Comparison of ENCODE assay signal across 20 mouse cellular contexts in the genomic region with DNA sequence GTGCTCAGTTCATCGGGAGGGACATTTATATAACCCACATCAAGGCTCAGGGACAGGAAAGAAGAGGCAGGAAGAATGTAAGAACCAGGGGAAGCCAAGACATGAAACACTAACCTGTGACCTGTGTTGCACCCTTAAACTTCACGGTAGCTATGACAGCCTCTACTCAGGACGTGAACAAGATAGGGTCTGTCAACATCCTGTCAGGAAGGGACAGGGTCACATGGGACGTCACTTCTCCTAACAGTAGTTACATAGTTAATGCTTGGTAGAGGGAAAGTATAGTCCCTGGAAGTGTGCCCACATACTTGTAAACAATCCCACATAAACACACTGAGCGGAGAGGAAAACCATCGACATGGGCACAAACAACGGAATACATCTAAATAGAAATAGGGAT. TPM values are rescaled to one million over a fixed set of nuclear protein-coding genes. Genes with fewer than 3 reads are reported as not detected.
DNase-seq lines count a peak whose midpoint lies in the region; ATAC-seq and TF ChIP-seq lines count a peak whose summit lies in the region.
"Had no signal": no experiment of that assay in that cellular context is flagged by ENCODE, and none has a peak within 500 bp of the region (broad histone marks: within the 10 kb centered on the region; RNA-seq: fewer than 3 reads in every experiment).

No protein-coding gene starts in this region.

- peaks cover 88% of the 10 kb centered on the region for H3K36me3 ChIP-seq in limb, embryonic 10.5 days

- TF ChIP-seq POLR2A in lung, adult 2 months (IDR thresholded peaks at IDR 0.05; ENCODE audit: borderline replicate concordance, extremely low read depth, low read depth, low read length), result no peak

- TF ChIP-seq CTCF in lung, adult 2 months (IDR thresholded peaks at IDR 0.05; ENCODE audit: insufficient read depth, low read length), result no peak

- peaks cover 4% of the 10 kb centered on the region for H3K4me1 ChIP-seq in lung, adult 2 months (ENCODE audit: control insufficient read depth, insufficient read depth, low read length)
- no peaks in the 10 kb centered on the region for H3K4me1 ChIP-seq in limb, embryonic 10.5 days
- H3K4me1 ChIP-seq: embryonic facial prominence, embryonic 12.5 days; stomach, embryonic 15.5 days had no signal

- no peak overlapping the region for H3K27ac ChIP-seq in limb, embryonic 10.5 days
- H3K27ac ChIP-seq: embryonic facial prominence, embryonic 12.5 days; heart, embryonic 15.5 days; hindbrain, embryonic 10.5 days; liver, embryonic 13.5 days; midbrain, embryonic 13.5 days; stomach, embryonic 15.5 days had no signal

- H3K9me3 ChIP-seq in limb, embryonic 10.5 days (replicated peaks), result no peaks in the 10 kb centered on the region
- H3K9me3 ChIP-seq: embryonic facial prominence, embryonic 12.5 days; heart, embryonic 15.5 days; hindbrain, embryonic 10.5 days; liver, embryonic 13.5 days; midbrain, embryonic 13.5 days; stomach, embryonic 15.5 days had no signal

- no peak overlapping the region for H3K4me3 ChIP-seq in lung, adult 2 months (replicated peaks; ENCODE audit: extremely low read depth, low read depth, low read length)
- no peak overlapping the region for H3K4me3 ChIP-seq in limb, embryonic 10.5 days
- H3K4me3 ChIP-seq: embryonic facial prominence, embryonic 12.5 days; heart, embryonic 15.5 days; hindbrain, embryonic 10.5 days; liver, embryonic 13.5 days; midbrain, embryonic 13.5 days; stomach, embryonic 15.5 days had no signal

- H3K27me3 ChIP-seq in limb, embryonic 10.5 days (ENCODE audit: low read depth, poor library complexity, severe bottlenecking), result no peaks in the 10 kb centered on the region
- H3K27me3 ChIP-seq: embryonic facial prominence, embryonic 12.5 days; heart, embryonic 15.5 days; liver, embryonic 13.5 days; midbrain, embryonic 13.5 days; stomach, embryonic 15.5 days had no signal

- 25% methylated on average over 7 of the region's 7 CpGs for WGBS in lung, adult 2 months
- 93% methylated on average over 7 of the region's 7 CpGs for WGBS in limb, embryonic 10.5 days

- peak; percentile 81 for ATAC-seq in inflammation-experienced regulatory T-cells, adult 6 months
- ATAC-seq in erythroblast, adult 5-6 weeks (replicated peaks; ENCODE audit: low FRiP score, poor library complexity, severe bottlenecking), result no peak
- ATAC-seq: forebrain, postnatal 0 days; midbrain, embryonic 13.5 days had no signal

- DNase-seq in lung, adult 18-20 months, result peak; percentile 22 to 52
- no peak for DNase-seq in lung, adult 2 months
- peak; percentile 22 to 44 for DNase-seq in CD8-positive naive resting alpha-beta T cell, adult 2 months (ENCODE audit: low read depth in 2 of 2, low spot score in 2 of 2)
- DNase-seq in lung, postnatal 36 days, result peak; percentile 67
- no peak for DNase-seq in limb, embryonic 10.5 days (ENCODE audit: low spot score)
- no peak for DNase-seq in ovary, postnatal 14 days (ENCODE audit: low spot score)
- DNase-seq: adrenal gland, postnatal 14 days; cerebellum, adult 2 months; forebrain, postnatal 0 days; heart, adult 18-20 months; layer of hippocampus, postnatal 36 days; liver, embryonic 13.5 days; retina, postnatal 1 day had no signal

RNA-seq across cellular contexts. Expression of gene Arid4a, which starts 8.9 kb away (rescaled TPM):
- 4.1 and 5.4 TPM in 2 replicates for polyA plus RNA-seq in lung, adult 2 months (2012; rRNA removed)
- polyA plus RNA-seq in inflammation-experienced regulatory T-cells, adult 6 months (2017; shearing (Covaris generic)), result 100 to 1,000 TPM in 1 of 3 experiments, 10 to 100 TPM in 2; 83.6 to 104 (median 99.6) TPM
- 17.9 and 21.3 TPM in 2 replicates for total RNA-seq in erythroblast, adult 5-6 weeks (2015; ENCODE audit: low replicate concordance)
- 41.5 and 57.6 TPM in 2 replicates for total RNA-seq in erythroblast, adult 5-6 weeks (2017; ENCODE audit: low replicate concordance)
- polyA plus RNA-seq in limb, embryonic 10.5 days (2016; fragmentation: Nextera tagmentation; extraction: Ambion mirVana), result 24.8 and 31.2 TPM in 2 replicates

RNA-seq across cellular contexts. Expression of gene Psma3, which starts 32.5 kb away (rescaled TPM):
- polyA plus RNA-seq in lung, adult 2 months (2012; rRNA removed), result 14.9 and 30.0 TPM in 2 replicates
- polyA plus RNA-seq in inflammation-experienced regulatory T-cells, adult 6 months (2017; shearing (Covaris generic)), result 100 to 1,000 TPM; 348 to 426 (median 406) TPM
- total RNA-seq in erythroblast, adult 5-6 weeks (2015; ENCODE audit: low replicate concordance), result 105 and 133 TPM in 2 replicates
- 67.8 and 119 TPM in 2 replicates for total RNA-seq in erythroblast, adult 5-6 weeks (2017; ENCODE audit: low replicate concordance)
- 656 and 733 TPM in 2 replicates for polyA plus RNA-seq in limb, embryonic 10.5 days (2016; fragmentation: Nextera tagmentation; extraction: Ambion mirVana)

Comparison
In these comparisons a context has a peak if more than half of its experiments do, and no peak if none do; other contexts are left out.
1. DNase-seq: peak in lung, adult 18-20 months (2 of 2), CD8-positive naive resting alpha-beta T cell, adult 2 months (2 of 2) and lung, postnatal 36 days (single experiment); none in lung, adult 2 months (single experiment), limb, embryonic 10.5 days (single experiment) and ovary, postnatal 14 days (single experiment).
2. RNA of gene Psma3, which starts 32.5 kb away (polyA plus RNA-seq): 656 to 733 TPM in limb, embryonic 10.5 days and 348 to 426 TPM in inflammation-experienced regulatory T-cells, adult 6 months; 14.9 to 30.0 TPM in lung, adult 2 months; every median in the first group is over 10 times any median in the second.